Mouse (Mus musculus) embryonic facial prominence, embryonic 10.5 days (tissue): Measurements from ENCODE around the gene Mageb18. TPM values are rescaled to one million over a fixed set of nuclear protein-coding genes. Genes with fewer than 3 reads are reported as not detected.

Experiments
- DNase-seq: peaks from one replicate; pipeline ENCODE4 v3.0.0-alpha.2; 2017; ENCODE audit warnings: low spot score
- H3K27ac ChIP-seq: fragments of 300-500 bp; sonication (generic); replicated peaks from 2 replicates; pipeline ENCODE4 v1.5.1; 2016; ENCODE audit warnings: mild to moderate bottlenecking
- H3K27me3 ChIP-seq: fragments of 300-500 bp; sonication (generic); replicated peaks from 2 replicates; pipeline ENCODE4 v1.6.1; 2016; ENCODE audit warnings: low read depth, mild to moderate bottlenecking; ENCODE audit not compliant: poor library complexity, severe bottlenecking
- H3K36me3 ChIP-seq: fragments of 300-500 bp; sonication (generic); replicated peaks from 2 replicates; pipeline ENCODE4 v1.6.1; 2016; ENCODE audit warnings: mild to moderate bottlenecking, moderate library complexity
- H3K4me1 ChIP-seq: fragments of 300-500 bp; sonication (generic); 2 replicates; pipeline ENCODE4 v1.6.1; 2016
- H3K4me3 ChIP-seq: fragments of 300-500 bp; sonication (generic); 2 replicates; pipeline ENCODE4 v1.5.1; 2016; ENCODE audit warnings: mild to moderate bottlenecking, moderate library complexity
- H3K9me3 ChIP-seq: fragments of 300-500 bp; sonication (generic); 2 replicates; pipeline ENCODE4 v1.6.1; 2016; ENCODE audit warnings: mild to moderate bottlenecking
- WGBS: fragments of 180-500 bp; shearing (Covaris S2); methylation state at CpG from one replicate; pipeline ENCODE4 v1.1.7; 2016; 5-methylcytosine and 5-hydroxymethylcytosine counted together
- polyA plus RNA-seq: library from polyadenylated mRNA; unstranded; fragments of >200 nt; fragmentation: Nextera tagmentation; extraction: Ambion mirVana; gene quantifications from 2 replicates; pipeline ENCODE4 v1.2.1, GENCODE M21; 2016

Mageb18 gene
- polyA plus RNA-seq, 1 experiment from 2014 or later = not detected

DNA sequence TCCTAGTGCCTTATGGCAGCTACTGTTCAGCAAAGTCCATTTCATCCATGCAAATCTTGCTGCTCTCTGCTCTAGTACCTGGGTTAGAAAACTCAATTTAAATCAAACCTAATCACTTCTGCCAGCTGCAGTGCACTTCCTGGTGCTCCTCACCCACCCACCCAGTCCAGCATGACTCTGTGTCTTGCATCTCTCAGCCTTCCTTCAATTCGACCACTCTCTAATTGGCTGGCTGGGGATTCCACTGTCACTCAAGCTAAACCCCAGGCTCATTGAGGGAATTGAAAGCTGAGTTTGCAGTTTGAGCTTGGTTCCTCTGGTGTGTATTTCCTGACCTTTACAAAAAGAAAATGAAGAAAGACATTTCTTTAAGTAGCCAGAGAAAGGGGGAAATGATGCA lies 275.8 kb downstream of the Mageb18 start:
- Histone ChIP-seq H3K9me3 (no peaks in the 10 kb centered on the region), H3K4me3 (no peak overlapping the region), H3K27ac (no peak overlapping the region), H3K4me1 (no peaks in the 10 kb centered on the region), H3K27me3 (no peaks in the 10 kb centered on the region), H3K36me3 (no peaks in the 10 kb centered on the region)
- 50% methylated on average over 1 of the region's 1 CpGs for WGBS
- DNase-seq = no peak

DNA sequence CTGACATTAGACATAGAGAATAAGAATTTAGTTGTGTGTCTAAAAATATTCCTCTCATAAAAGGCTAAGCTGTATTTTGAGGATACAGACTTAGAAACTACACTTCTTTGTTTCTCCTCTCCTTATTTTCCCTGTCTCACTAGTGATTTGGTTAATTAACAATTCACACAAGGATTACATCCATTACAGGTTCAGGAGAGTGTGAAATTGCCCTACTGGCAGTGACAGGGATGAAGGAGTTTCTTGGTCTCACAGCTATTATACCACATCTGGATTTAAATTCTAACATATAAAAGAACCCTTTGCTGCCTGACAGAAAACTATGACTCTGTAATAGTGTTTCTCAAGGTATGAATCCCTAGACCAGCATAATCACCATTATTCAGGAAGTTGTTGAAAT lies 318.8 kb downstream of the Mageb18 start:
- H3K4me3 ChIP-seq = no peak overlapping the region
- no peaks in the 10 kb centered on the region for H3K36me3 ChIP-seq
- H3K9me3 ChIP-seq = no peaks in the 10 kb centered on the region
- no peak for DNase-seq
- no peak overlapping the region for H3K27ac ChIP-seq
- no peaks in the 10 kb centered on the region for H3K4me1 ChIP-seq
- H3K27me3 ChIP-seq = no peaks in the 10 kb centered on the region

Other genes with a start within 250 kb of the Mageb18 start
- not detected in 2 replicates for gene Gm5941, start 109.6 kb downstream of the Mageb18 start, polyA plus RNA-seq